Mouse (Mus musculus) neural tube, postnatal 0 days (tissue): ENCODE results near the gene Tmem243. TPM values are rescaled to one million over a fixed set of nuclear protein-coding genes. Genes with fewer than 3 reads are reported as not detected.

Experiments used
- polyA plus RNA-seq: library from polyadenylated mRNA; unstranded; fragments of >200 nt; fragmentation: Nextera tagmentation; extraction: Ambion mirVana; gene quantifications from 2 replicates; pipeline ENCODE4 v1.2.1, GENCODE M21; 2015

The Tmem243 gene
- polyA plus RNA-seq = 18.6 and 22.5 TPM in 2 replicates

GRCm38 (mm10) chr5:9100207-9100848 is at the start of gene Tmem243:
Tmem243 (plus strand) TSS chr5:9100668.

GRCm38 (mm10) chr5:9161456-9162041 is 61.1 kb downstream of the Tmem243 start, which contains the start of gene Dmtf1:
Dmtf1 (minus strand) TSS chr5:9161776.

Other genes starting within 250 kb of the Tmem243 start
- gene Abcb4, start 207.0 kb upstream of the Tmem243 start, polyA plus RNA-seq = 0.79 and 1.8 TPM in 2 replicates
- gene Crot, start 103.3 kb upstream of the Tmem243 start, polyA plus RNA-seq = 29.1 and 29.6 TPM in 2 replicates
- 26.7 and 30.0 TPM in 2 replicates for gene Dmtf1, start 61.1 kb downstream of the Tmem243 start, polyA plus RNA-seq
- gene 9330182L06Rik, start 165.4 kb downstream of the Tmem243 start, polyA plus RNA-seq = 24.4 and 24.5 TPM in 2 replicates